Mouse (Mus musculus) mature B cell (primary cell): ENCODE results near the gene Rhot1.

Source experiments
- in situ Hi-C: fragments of 300-500 bp; cut with MboI; formaldehyde crosslinking; loops from 2 replicates; pipeline ENCODE4 v1.14.3; 2019

The Rhot1 gene

GRCm38 (mm10) chr11:80289701-80290445 is 81.1 kb downstream of the Rhot1 start:
- in situ Hi-C loops: no loop called here

GRCm38 (mm10) chr11:80291004-80291403 is 82.2 kb downstream of the Rhot1 start:
- in situ Hi-C loops: no loop called here

- in situ Hi-C loops: no loop called here
Observed at GRCm38 (mm10) chr11:80292463-80292862, 83.6 kb downstream of the Rhot1 start.

- in situ Hi-C loops: no loop called here
Observed at GRCm38 (mm10) chr11:80295066-80295465, 86.2 kb downstream of the Rhot1 start.

- in situ Hi-C loops: no loop called here
Observed at GRCm38 (mm10) chr11:80295785-80296184, 87.0 kb downstream of the Rhot1 start.

GRCm38 (mm10) chr11:80299513-80300235 is 90.9 kb downstream of the Rhot1 start:
- in situ Hi-C loops: no loop called here

- in situ Hi-C loops: no loop called here
Observed at GRCm38 (mm10) chr11:80300551-80301315, 91.9 kb downstream of the Rhot1 start, which contains the start of gene Rhbdl3. Gene Rhbdl3 (plus strand): TSS chr11:80300912.

GRCm38 (mm10) chr11:80301316-80302045 is 92.7 kb downstream of the Rhot1 start:
- in situ Hi-C loops: no loop called here

- in situ Hi-C loops: no loop called here
Observed at GRCm38 (mm10) chr11:80302046-80302390, 93.2 kb downstream of the Rhot1 start.

- in situ Hi-C loops: no loop called here
Observed at GRCm38 (mm10) chr11:80302536-80302935, 93.7 kb downstream of the Rhot1 start.

- in situ Hi-C loops: no loop called here
Observed at GRCm38 (mm10) chr11:80303746-80304145, 94.9 kb downstream of the Rhot1 start.

- in situ Hi-C loops: no loop called here
Observed at GRCm38 (mm10) chr11:80304846-80305245, 96.0 kb downstream of the Rhot1 start.

- in situ Hi-C loops: no loop called here
Observed at GRCm38 (mm10) chr11:80308537-80308936, 99.7 kb downstream of the Rhot1 start.

- in situ Hi-C loops: no loop called here
Observed at GRCm38 (mm10) chr11:80311271-80311670, 102.5 kb downstream of the Rhot1 start.

- in situ Hi-C loops: no loop called here
Observed at GRCm38 (mm10) chr11:80312049-80312448, 103.2 kb downstream of the Rhot1 start.

- in situ Hi-C loops: no loop called here
Observed at GRCm38 (mm10) chr11:80312565-80312964, 103.7 kb downstream of the Rhot1 start.

GRCm38 (mm10) chr11:80313462-80313861 is 104.6 kb downstream of the Rhot1 start:
- in situ Hi-C loops: no loop called here

GRCm38 (mm10) chr11:80313944-80314343 is 105.1 kb downstream of the Rhot1 start:
- in situ Hi-C loops: no loop called here

GRCm38 (mm10) chr11:80315743-80316639 is 107.2 kb downstream of the Rhot1 start:
- in situ Hi-C loops: no loop called here
